Comparison of ENCODE assay signal across 17 mouse cellular contexts in genomic region chr4:63594459-63595110, GRCm38 (mm10). TPM values are rescaled to one million over a fixed set of nuclear protein-coding genes. Genes with fewer than 3 reads are reported as not detected.
A peak's percentile ranks its signal among the peaks of the same experiment; 100 is the strongest.
DNase-seq lines count a peak whose midpoint lies in the region; ATAC-seq and TF ChIP-seq lines count a peak whose summit lies in the region.
"Had no signal": no experiment of that assay in that cellular context is flagged by ENCODE, and none has a peak within 500 bp of the region (broad histone marks: within the 10 kb centered on the region; RNA-seq: fewer than 3 reads in every experiment).

No protein-coding gene starts in this region.

- intact Hi-C loops in gastrocnemius, postnatal 36 days (cut with DNase I), result no loop called here

- H3K9me3 ChIP-seq in limb, embryonic 13.5 days, result no peaks in the 10 kb centered on the region
- no peaks in the 10 kb centered on the region for H3K9me3 ChIP-seq in limb, embryonic 10.5 days (replicated peaks)
- H3K9me3 ChIP-seq in intestine, embryonic 15.5 days, result no peaks in the 10 kb centered on the region
- H3K9me3 ChIP-seq: neural tube, embryonic 15.5 days; stomach, embryonic 15.5 days had no signal

- H3K4me3 ChIP-seq in limb, embryonic 13.5 days, result no peak overlapping the region
- no peak overlapping the region for H3K4me3 ChIP-seq in limb, embryonic 10.5 days
- H3K4me3 ChIP-seq in intestine, embryonic 15.5 days (replicated peaks), result no peak overlapping the region
- H3K4me3 ChIP-seq in small intestine, adult 2 months (ENCODE audit: low read depth, low read length), result no peak overlapping the region
- H3K4me3 ChIP-seq: neural tube, embryonic 15.5 days; stomach, embryonic 15.5 days had no signal

- ATAC-seq in limb, embryonic 13.5 days (ENCODE audit: low FRiP score, low read depth), result 0 out of 2 replicates have a peak, but pooled peaks have one; percentile 32
- ATAC-seq in intestine, embryonic 15.5 days, result no peak

- WGBS in limb, embryonic 13.5 days, result 75% methylated on average over 5 of the region's 5 CpGs
- WGBS in limb, embryonic 10.5 days, result 81% methylated on average over 5 of the region's 5 CpGs
- WGBS in intestine, embryonic 15.5 days, result 51% methylated on average over 5 of the region's 5 CpGs
- WGBS in small intestine, adult 2 months, result 33% methylated on average over 5 of the region's 5 CpGs

- H3K27me3 ChIP-seq in limb, embryonic 13.5 days, result no peaks in the 10 kb centered on the region
- no peaks in the 10 kb centered on the region for H3K27me3 ChIP-seq in limb, embryonic 10.5 days (ENCODE audit: low read depth, poor library complexity, severe bottlenecking)
- H3K27me3 ChIP-seq in intestine, embryonic 15.5 days (replicated peaks), result no peaks in the 10 kb centered on the region
- H3K27me3 ChIP-seq in small intestine, adult 2 months (ENCODE audit: control insufficient read depth, insufficient read depth, low read length), result no peaks in the 10 kb centered on the region
- H3K27me3 ChIP-seq: neural tube, embryonic 15.5 days; stomach, embryonic 15.5 days had no signal

- no peaks in the 10 kb centered on the region for H3K36me3 ChIP-seq in limb, embryonic 13.5 days
- no peaks in the 10 kb centered on the region for H3K36me3 ChIP-seq in limb, embryonic 10.5 days
- H3K36me3 ChIP-seq in intestine, embryonic 15.5 days, result no peaks in the 10 kb centered on the region
- H3K36me3 ChIP-seq in small intestine, adult 2 months (ENCODE audit: control insufficient read depth, insufficient read depth, low read length), result no peaks in the 10 kb centered on the region
- H3K36me3 ChIP-seq: G1E; neural tube, embryonic 15.5 days; stomach, embryonic 15.5 days had no signal

- H3K27ac ChIP-seq in limb, embryonic 13.5 days, result no peak overlapping the region
- no peak overlapping the region for H3K27ac ChIP-seq in limb, embryonic 10.5 days
- peak overlapping the region; percentile 32; the same call in 1 of the 2 replicates for H3K27ac ChIP-seq in intestine, embryonic 15.5 days
- H3K27ac ChIP-seq in small intestine, adult 2 months (ENCODE audit: insufficient read depth, low read depth, low read length), result 0 out of 2 replicates have a peak overlapping the region, but pooled peaks have one; percentile 11
- H3K27ac ChIP-seq: liver, embryonic 14.5 days; neural tube, embryonic 15.5 days; stomach, embryonic 15.5 days had no signal

- no peak for TF ChIP-seq POLR2A in small intestine, adult 2 months (IDR thresholded peaks at IDR 0.05; ENCODE audit: low read depth, low read length)

- DNase-seq in gastrocnemius, adult 18-20 months (ENCODE audit: low spot score), result peak; percentile 58
- DNase-seq in gastrocnemius, postnatal 36 days, result no peak
- DNase-seq in limb, embryonic 10.5 days (ENCODE audit: low spot score), result no peak
- no peak for DNase-seq in layer of hippocampus, postnatal 25 days (ENCODE audit: extremely low spot score in 1 of 2, low spot score in 1 of 2)
- no peak for DNase-seq in cerebellum, postnatal 36 days
- DNase-seq: midbrain, embryonic 14.5 days; right cerebral cortex, postnatal 14 days had no signal

- no peak overlapping the region for H3K9ac ChIP-seq in limb, embryonic 13.5 days
- no peak overlapping the region for H3K9ac ChIP-seq in intestine, embryonic 15.5 days
- H3K9ac ChIP-seq: liver, embryonic 14.5 days; neural tube, embryonic 15.5 days; stomach, embryonic 15.5 days had no signal

- no peak overlapping the region for H3K4me2 ChIP-seq in limb, embryonic 13.5 days (replicated peaks)
- no peak overlapping the region for H3K4me2 ChIP-seq in intestine, embryonic 15.5 days (replicated peaks)
- H3K4me2 ChIP-seq: neural tube, embryonic 15.5 days; stomach, embryonic 15.5 days had no signal

- no peak for TF ChIP-seq CTCF in small intestine, adult 2 months (IDR thresholded peaks at IDR 0.05; ENCODE audit: extremely low read depth, insufficient read length, insufficient replicate concordance, low read depth, low read length)

- H3K4me1 ChIP-seq in limb, embryonic 13.5 days, result no peaks in the 10 kb centered on the region
- peaks cover 11% of the 10 kb centered on the region for H3K4me1 ChIP-seq in limb, embryonic 10.5 days
- peaks cover 18% of the 10 kb centered on the region for H3K4me1 ChIP-seq in intestine, embryonic 15.5 days (replicated peaks)
- peaks cover 23% of the 10 kb centered on the region; the same call in 1 of the 2 replicates for H3K4me1 ChIP-seq in small intestine, adult 2 months (ENCODE audit: control insufficient read depth, insufficient read depth, insufficient read length, low read length)
- H3K4me1 ChIP-seq: neural tube, embryonic 15.5 days; stomach, embryonic 15.5 days had no signal

RNA-seq across cellular contexts. Expression of gene Gm11213, which starts 10.5 kb away (rescaled TPM):
- not detected for total RNA-seq in gastrocnemius, adult 18-20 months (2021)
- total RNA-seq in gastrocnemius, postnatal 36 days (2021), result not detected
- not detected in 2 replicates for polyA plus RNA-seq in limb, embryonic 13.5 days (2015; fragmentation: Nextera tagmentation; extraction: Ambion mirVana)
- not detected in 2 replicates for polyA plus RNA-seq in limb, embryonic 10.5 days (2016; fragmentation: Nextera tagmentation; extraction: Ambion mirVana)
- polyA plus RNA-seq in intestine, embryonic 15.5 days (2015; fragmentation: Nextera tagmentation; extraction: Ambion mirVana), result not detected in 2 replicates
- polyA plus RNA-seq in small intestine, adult 2 months (2012; rRNA removed), result not detected in 2 replicates
- not detected for total RNA-seq in layer of hippocampus, postnatal 25 days (2021)
- total RNA-seq: G1E; left cerebral cortex, adult 18-20 months had no signal
- polyA plus RNA-seq: forebrain, embryonic 11.5 days; G1E; gonadal fat pad, adult 2 months; liver, embryonic 14.5 days; midbrain, embryonic 14.5 days; neural tube, embryonic 15.5 days; stomach, embryonic 15.5 days had no signal

RNA-seq across cellular contexts. Expression of gene Tex48, which starts 27.6 kb away (rescaled TPM):
- total RNA-seq in gastrocnemius, adult 18-20 months (2021), result not detected
- not detected for total RNA-seq in gastrocnemius, postnatal 36 days (2021)
- polyA plus RNA-seq in limb, embryonic 13.5 days (2015; fragmentation: Nextera tagmentation; extraction: Ambion mirVana), result not detected in 2 replicates
- polyA plus RNA-seq in limb, embryonic 10.5 days (2016; fragmentation: Nextera tagmentation; extraction: Ambion mirVana), result not detected in 2 replicates
- polyA plus RNA-seq in intestine, embryonic 15.5 days (2015; fragmentation: Nextera tagmentation; extraction: Ambion mirVana), result not detected in 2 replicates
- polyA plus RNA-seq in small intestine, adult 2 months (2012; rRNA removed), result not detected in 2 replicates
- not detected for total RNA-seq in layer of hippocampus, postnatal 25 days (2021)
- total RNA-seq: G1E; left cerebral cortex, adult 18-20 months had no signal
- polyA plus RNA-seq: forebrain, embryonic 11.5 days; G1E; liver, embryonic 14.5 days; midbrain, embryonic 14.5 days; neural tube, embryonic 15.5 days; stomach, embryonic 15.5 days had no signal

RNA-seq across cellular contexts. Expression of gene Tmem268, which starts 36.0 kb away (rescaled TPM):
- total RNA-seq in gastrocnemius, adult 18-20 months (2021), result 10 to 100 TPM; 15.8 to 16.4 TPM
- 10 to 100 TPM; 14.0 to 14.5 TPM for total RNA-seq in gastrocnemius, postnatal 36 days (2021)
- polyA plus RNA-seq in limb, embryonic 13.5 days (2015; fragmentation: Nextera tagmentation; extraction: Ambion mirVana), result 8.2 and 8.3 TPM in 2 replicates
- polyA plus RNA-seq in limb, embryonic 10.5 days (2016; fragmentation: Nextera tagmentation; extraction: Ambion mirVana), result 12.7 and 14.4 TPM in 2 replicates
- polyA plus RNA-seq in intestine, embryonic 15.5 days (2015; fragmentation: Nextera tagmentation; extraction: Ambion mirVana), result 12.8 and 14.0 TPM in 2 replicates
- polyA plus RNA-seq in small intestine, adult 2 months (2012; rRNA removed), result 6.7 and 10.8 TPM in 2 replicates
- total RNA-seq in layer of hippocampus, postnatal 25 days (2021), result 1 to 10 TPM; 6.9 to 9.8 TPM

RNA-seq across cellular contexts. Expression of gene Atp6v1g1, which starts 50.0 kb away (rescaled TPM):
- total RNA-seq in gastrocnemius, adult 18-20 months (2021), result 100 to 1,000 TPM; 276 to 291 TPM
- 100 to 1,000 TPM; 209 to 253 TPM for total RNA-seq in gastrocnemius, postnatal 36 days (2021)
- polyA plus RNA-seq in limb, embryonic 13.5 days (2015; fragmentation: Nextera tagmentation; extraction: Ambion mirVana), result 317 and 318 TPM in 2 replicates
- 204 and 239 TPM in 2 replicates for polyA plus RNA-seq in limb, embryonic 10.5 days (2016; fragmentation: Nextera tagmentation; extraction: Ambion mirVana)
- polyA plus RNA-seq in intestine, embryonic 15.5 days (2015; fragmentation: Nextera tagmentation; extraction: Ambion mirVana), result 288 and 316 TPM in 2 replicates
- 9.7 and 19.5 TPM in 2 replicates for polyA plus RNA-seq in small intestine, adult 2 months (2012; rRNA removed)
- total RNA-seq in layer of hippocampus, postnatal 25 days (2021), result 100 to 1,000 TPM; 116 to 143 TPM

Comparison
In these comparisons a context has a peak if more than half of its experiments do, and no peak if none do; other contexts are left out.
1. H3K27ac ChIP-seq: peak in intestine, embryonic 15.5 days (single experiment) and small intestine, adult 2 months (single experiment); none in limb, embryonic 13.5 days (single experiment) and limb, embryonic 10.5 days (single experiment).